Mouse (Mus musculus): ENCODE data around the gene Lrp8.

GRCm38 (mm10) chr4:107820856-107821619 lies 19.0 kb downstream of the Lrp8 start:
- no peak for TF ChIP-seq POLR2A (IDR thresholded peaks at IDR 0.05; ENCODE audit: insufficient read length, low read depth)
- no peak for TF ChIP-seq POLR2AphosphoS2 (IDR thresholded peaks at IDR 0.05; ENCODE audit: insufficient read length, low read depth)
- no peak for TF ChIP-seq MAX (IDR thresholded peaks at IDR 0.05; ENCODE audit: low read depth)
- no peak for TF ChIP-seq MYOD1 (IDR thresholded peaks at IDR 0.05; ENCODE audit: control insufficient read depth in 1 of 3, insufficient read length in 2 of 3, low read depth in 2 of 3)
- TF ChIP-seq TCF12 (IDR thresholded peaks at IDR 0.05; ENCODE audit: insufficient read depth, poor library complexity, severe bottlenecking), result no peak
- no peak for TF ChIP-seq USF1 (IDR thresholded peaks at IDR 0.05; ENCODE audit: low read depth)
- no peak for TF ChIP-seq TCF3 (IDR thresholded peaks at IDR 0.05; ENCODE audit: insufficient read length, low read depth)
- TF ChIP-seq MYOG (IDR thresholded peaks at IDR 0.05; ENCODE audit: control insufficient read depth in 1 of 3, insufficient read depth in 1 of 3, insufficient read length in 2 of 3, low read depth in 2 of 3), result no peak
- TF ChIP-seq CEBPB (IDR thresholded peaks at IDR 0.05; ENCODE audit: insufficient read depth, poor library complexity, severe bottlenecking), result no peak
- no peak for TF ChIP-seq E2F4 (IDR thresholded peaks at IDR 0.05; ENCODE audit: insufficient read depth)
- no peak for TF ChIP-seq REST (IDR thresholded peaks at IDR 0.05; ENCODE audit: insufficient read depth, insufficient read length)
